Mouse (Mus musculus) embryonic fibroblast, embryonic 13.5 days (primary cell): ENCODE data around the gene Nfix.

Experiments used
- CTCF ChIP-seq: IDR thresholded peaks from 2 replicates; pipeline ENCODE4 v1.5.1; 2011; ENCODE audit warnings: mild to moderate bottlenecking, control low read depth, low read length, moderate library complexity, borderline replicate concordance; ENCODE audit not compliant: insufficient read depth
- POLR2A ChIP-seq: IDR thresholded peaks from 2 replicates; pipeline ENCODE4 v1.6.1; 2011; ENCODE audit warnings: low read depth, mild to moderate bottlenecking, control low read depth, low read length, moderate library complexity

- TF ChIP-seq CTCF = no peak
- 0 out of 2 replicates have a peak, but pooled peaks have one; percentile 11 for TF ChIP-seq POLR2A
Measured at GRCm38 (mm10) chr8:84837912-84838470, 37.8 kb upstream of the Nfix start.
